Mouse (Mus musculus) limb, embryonic 11.5 days (tissue): ENCODE measurements at regions not wholly inside any gene's neighbourhood (a gene's known extent, or its start where the extent isn't known, plus 50 kb on each side); places are given as distances from the start of the nearest gene placed in this dataset.

Source experiments
- ATAC-seq: fragments of 200-750 bp; cut with Nextera tagmentation; 2 replicates; pipeline ENCODE4 v1.8.0; 2017; ENCODE audit warnings: low read depth; ENCODE audit not compliant: insufficient number of reproducible peaks, low FRiP score, low TSS enrichment
- DNase-seq: peaks from one replicate; pipeline ENCODE4 v3.0.0-alpha.2; 2015; ENCODE audit warnings: low spot score
- H3K27ac ChIP-seq: fragments of 300-500 bp; sonication (generic); replicated peaks from 2 replicates; pipeline ENCODE4 v1.5.1; 2014; ENCODE audit warnings: low read depth, mild to moderate bottlenecking, low read length
- H3K27me3 ChIP-seq: fragments of 300-500 bp; sonication (generic); 2 replicates; pipeline ENCODE4 v1.6.1; 2014; ENCODE audit warnings: mild to moderate bottlenecking, low read length, mixed read lengths; ENCODE audit not compliant: control insufficient read depth, insufficient read depth
- H3K36me3 ChIP-seq: fragments of 300-500 bp; sonication (generic); 2 replicates; pipeline ENCODE4 v1.6.1; 2014; ENCODE audit warnings: mild to moderate bottlenecking, low read length, moderate library complexity, mixed read lengths; ENCODE audit not compliant: control insufficient read depth, insufficient read depth
- H3K4me1 ChIP-seq: fragments of 300-500 bp; sonication (generic); 2 replicates; pipeline ENCODE4 v1.6.1; 2014; ENCODE audit warnings: low read length, mixed read lengths; ENCODE audit not compliant: control insufficient read depth, insufficient read depth
- H3K4me2 ChIP-seq: fragments of 300-500 bp; sonication (generic); 2 replicates; pipeline ENCODE4 v1.6.1; 2014; ENCODE audit warnings: low read depth, mild to moderate bottlenecking, moderate library complexity; ENCODE audit not compliant: severe bottlenecking
- H3K4me3 ChIP-seq: fragments of 300-500 bp; sonication (generic); 2 replicates; pipeline ENCODE4 v1.5.1; 2014; ENCODE audit warnings: low read depth, low read length
- H3K9ac ChIP-seq: fragments of 300-500 bp; sonication (generic); 2 replicates; pipeline ENCODE4 v1.6.1; 2014; ENCODE audit warnings: mild to moderate bottlenecking, low read length
- H3K9me3 ChIP-seq: fragments of 300-500 bp; sonication (generic); 2 replicates; pipeline ENCODE4 v1.6.1; 2016; ENCODE audit warnings: low read length; ENCODE audit not compliant: control insufficient read depth
- WGBS: fragments of 180-500 bp; shearing (Covaris S2); extraction: QIAGEN DNeasy Blood & Tissue Kit; methylation state at CpG from one replicate; pipeline ENCODE4 v1.1.7; 2014; 5-methylcytosine and 5-hydroxymethylcytosine counted together

DNA sequence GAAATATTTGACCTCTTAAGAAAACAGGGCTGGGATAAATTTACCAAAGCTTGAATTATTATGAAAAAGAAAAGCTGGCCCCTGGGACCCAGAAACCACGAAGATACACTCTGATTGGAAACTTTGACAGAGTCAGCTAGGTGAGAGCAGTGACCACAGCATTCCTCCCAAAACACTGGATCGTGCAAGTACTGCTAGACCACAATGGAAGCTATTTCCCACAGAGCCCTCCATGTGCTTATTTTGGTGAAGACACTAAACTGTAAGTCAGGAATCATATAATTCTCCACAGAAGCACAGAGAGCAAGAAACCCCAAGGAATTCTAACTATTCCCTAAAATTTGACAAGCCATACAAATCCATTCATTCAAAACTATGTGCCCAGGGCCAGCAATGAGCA, 243.6 kb upstream of the Mad2l1 start:
- Histone ChIP-seq H3K9me3 (no peaks in the 10 kb centered on the region), H3K36me3 (no peaks in the 10 kb centered on the region), H3K27me3 (no peaks in the 10 kb centered on the region), H3K9ac (no peak overlapping the region), H3K4me2 (no peak overlapping the region), H3K4me3 (no peak overlapping the region), H3K27ac (no peak overlapping the region), H3K4me1 (no peaks in the 10 kb centered on the region)
- DNase-seq (no peak), ATAC-seq (no peak)
- 82% methylated on average over 2 of the region's 2 CpGs for WGBS

DNA sequence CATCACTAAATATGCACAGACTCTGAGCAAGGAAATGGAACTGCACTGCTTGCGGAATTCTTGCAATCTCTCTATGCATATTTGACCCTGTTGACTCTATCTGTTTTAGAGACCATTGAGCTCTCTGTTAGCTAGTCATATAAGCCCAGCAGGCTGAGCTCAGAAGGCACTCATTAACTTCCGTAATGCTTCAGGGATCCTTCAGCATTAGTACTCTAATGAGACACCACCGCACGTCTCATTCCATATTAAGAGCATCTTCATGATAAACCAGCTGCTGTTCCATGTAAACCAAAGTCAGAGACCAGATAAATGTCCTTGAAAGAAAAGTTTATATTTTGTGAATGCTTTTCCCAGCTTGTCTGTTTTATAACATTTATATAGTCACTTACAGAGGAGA, 237.1 kb upstream of the Mad2l1 start:
- no peak overlapping the region for H3K4me3 ChIP-seq
- DNase-seq, result no peak
- H3K36me3 ChIP-seq, result no peaks in the 10 kb centered on the region
- no peak overlapping the region for H3K27ac ChIP-seq
- H3K9me3 ChIP-seq, result no peaks in the 10 kb centered on the region
- H3K9ac ChIP-seq, result no peak overlapping the region
- H3K4me2 ChIP-seq, result no peak overlapping the region
- H3K4me1 ChIP-seq, result no peaks in the 10 kb centered on the region
- no peaks in the 10 kb centered on the region for H3K27me3 ChIP-seq
- no peak for ATAC-seq
- WGBS, result 89% methylated on average over 4 of the region's 4 CpGs

DNA sequence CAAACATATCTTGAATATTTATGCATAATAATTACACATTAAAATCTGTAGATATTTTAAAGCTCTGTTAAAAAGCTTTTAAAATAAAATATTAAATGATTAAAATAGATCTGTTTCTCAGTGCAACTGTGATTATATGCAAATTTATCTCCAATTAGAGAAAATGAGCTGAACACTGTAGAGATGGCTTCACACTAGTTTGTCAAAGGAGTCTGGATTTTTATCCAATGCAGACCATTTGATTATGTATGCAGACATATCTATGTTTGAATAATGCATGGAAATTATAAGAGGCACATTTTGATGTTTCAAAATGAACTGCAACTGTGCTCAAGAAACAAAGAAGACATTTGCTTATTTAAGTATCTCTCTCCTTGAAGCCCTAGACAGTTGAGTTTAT, 235.0 kb upstream of the Mad2l1 start:
- no peaks in the 10 kb centered on the region for H3K4me1 ChIP-seq
- H3K27ac ChIP-seq, result no peak overlapping the region
- H3K9me3 ChIP-seq, result no peaks in the 10 kb centered on the region
- ATAC-seq, result no peak
- no peaks in the 10 kb centered on the region for H3K36me3 ChIP-seq
- H3K4me2 ChIP-seq, result no peak overlapping the region
- no peak overlapping the region for H3K4me3 ChIP-seq
- DNase-seq, result no peak
- no peak overlapping the region for H3K9ac ChIP-seq
- H3K27me3 ChIP-seq, result no peaks in the 10 kb centered on the region

DNA sequence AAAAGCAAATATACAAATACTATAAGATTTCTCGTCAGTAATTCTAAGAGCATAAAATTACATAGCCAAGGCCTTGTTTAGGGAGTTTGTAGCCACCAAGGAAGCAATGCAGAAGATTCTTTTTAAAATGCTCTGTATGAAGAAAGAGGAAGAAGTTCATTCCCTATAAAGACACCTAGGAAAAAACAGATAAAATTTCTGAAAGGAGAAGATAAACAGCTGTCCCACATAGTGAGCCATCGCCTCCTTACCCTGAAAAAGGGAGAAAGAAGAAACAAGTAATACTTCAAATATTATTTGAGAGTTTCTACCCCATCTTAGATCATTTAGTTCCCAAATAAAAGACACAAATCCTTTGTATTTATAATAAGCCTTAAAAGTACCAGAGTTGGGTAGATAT, 190.3 kb upstream of the Mad2l1 start:
- DNase-seq (no peak), ATAC-seq (no peak)
- Histone ChIP-seq H3K4me1 (no peaks in the 10 kb centered on the region), H3K4me3 (no peak overlapping the region), H3K27me3 (no peaks in the 10 kb centered on the region), H3K9me3 (no peaks in the 10 kb centered on the region), H3K9ac (no peak overlapping the region), H3K27ac (no peak overlapping the region), H3K4me2 (no peak overlapping the region), H3K36me3 (no peaks in the 10 kb centered on the region)
- 96% methylated on average over 2 of the region's 2 CpGs for WGBS

DNA sequence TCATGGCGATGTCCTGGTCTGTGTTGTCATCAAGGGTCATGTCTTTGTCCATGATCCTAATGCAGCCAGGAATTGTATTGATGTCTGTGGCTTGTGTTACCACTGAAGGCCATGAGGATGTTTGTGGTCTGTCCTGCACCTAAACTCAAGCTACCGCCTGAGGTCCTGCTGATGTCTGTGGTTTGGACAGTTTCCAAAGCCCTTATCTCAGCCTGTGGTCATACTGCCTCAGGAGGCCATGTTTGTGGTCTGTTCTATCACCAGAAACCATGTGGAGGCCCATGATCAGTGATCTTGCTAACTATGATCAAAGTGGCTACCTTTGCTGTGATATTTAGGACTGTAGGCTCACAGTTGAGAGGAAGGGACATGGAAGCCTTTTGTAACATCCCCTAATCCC, 187.8 kb upstream of the Mad2l1 start:
- DNase-seq (no peak), ATAC-seq (no peak)
- no peaks in the 10 kb centered on the region for H3K9me3 ChIP-seq
- H3K36me3 ChIP-seq, result no peaks in the 10 kb centered on the region
- H3K27ac ChIP-seq, result no peak overlapping the region
- WGBS, result 91% methylated on average over 2 of the region's 2 CpGs
- no peaks in the 10 kb centered on the region for H3K27me3 ChIP-seq
- no peak overlapping the region for H3K4me2 ChIP-seq
- no peaks in the 10 kb centered on the region for H3K4me1 ChIP-seq
- H3K9ac ChIP-seq, result no peak overlapping the region
- no peak overlapping the region for H3K4me3 ChIP-seq

DNA sequence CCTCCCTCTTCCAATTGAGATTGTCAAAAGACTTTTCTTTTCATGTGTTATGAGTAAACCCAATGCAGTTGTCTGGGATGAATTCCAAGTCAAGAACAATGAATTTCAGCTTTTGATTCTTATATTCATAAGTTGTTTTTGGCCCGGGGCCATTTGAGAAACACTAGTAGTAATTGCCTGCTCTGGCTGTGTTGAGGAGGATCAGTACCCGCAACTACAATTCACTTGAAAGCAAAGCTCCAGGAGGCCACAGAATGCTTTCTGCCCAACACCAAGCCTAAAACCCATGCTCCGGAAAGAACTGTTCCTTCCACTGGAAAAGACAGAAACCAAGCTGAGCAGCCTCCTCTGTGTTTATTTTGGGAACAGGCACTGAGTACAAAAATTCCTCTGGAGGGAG, 174.1 kb upstream of the Mad2l1 start:
- no peak overlapping the region for H3K4me2 ChIP-seq
- no peaks in the 10 kb centered on the region for H3K27me3 ChIP-seq
- H3K9ac ChIP-seq, result no peak overlapping the region
- DNase-seq (no peak), ATAC-seq (no peak)
- no peaks in the 10 kb centered on the region for H3K4me1 ChIP-seq
- H3K36me3 ChIP-seq, result no peaks in the 10 kb centered on the region
- 90% methylated on average over 3 of the region's 3 CpGs for WGBS
- no peak overlapping the region for H3K4me3 ChIP-seq
- H3K27ac ChIP-seq, result no peak overlapping the region
- no peaks in the 10 kb centered on the region for H3K9me3 ChIP-seq

DNA sequence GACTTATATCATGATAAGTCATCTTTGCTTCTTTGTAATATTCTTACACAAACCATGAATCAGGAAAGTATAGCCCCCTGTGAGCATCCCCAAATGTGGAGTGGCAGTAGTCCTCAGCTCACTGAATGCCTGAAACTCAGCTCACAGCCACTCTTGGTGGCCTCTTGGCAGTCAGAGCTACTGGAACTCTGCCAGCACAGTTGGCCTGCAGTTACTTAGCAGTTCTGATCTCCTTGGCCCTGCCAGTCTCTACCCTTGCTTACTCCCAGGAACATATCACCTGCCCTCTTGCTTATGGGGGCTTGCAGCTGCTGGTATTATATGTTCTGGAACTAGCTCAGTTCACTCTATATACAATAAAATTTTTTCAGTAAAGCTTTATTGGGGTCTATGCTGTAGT, 167.9 kb upstream of the Mad2l1 start:
- no peaks in the 10 kb centered on the region for H3K4me1 ChIP-seq
- no peak overlapping the region for H3K27ac ChIP-seq
- no peaks in the 10 kb centered on the region for H3K9me3 ChIP-seq
- no peak for DNase-seq
- H3K27me3 ChIP-seq, result no peaks in the 10 kb centered on the region
- no peak overlapping the region for H3K4me2 ChIP-seq
- no peak for ATAC-seq
- no peak overlapping the region for H3K4me3 ChIP-seq
- H3K9ac ChIP-seq, result no peak overlapping the region
- no peaks in the 10 kb centered on the region for H3K36me3 ChIP-seq

DNA sequence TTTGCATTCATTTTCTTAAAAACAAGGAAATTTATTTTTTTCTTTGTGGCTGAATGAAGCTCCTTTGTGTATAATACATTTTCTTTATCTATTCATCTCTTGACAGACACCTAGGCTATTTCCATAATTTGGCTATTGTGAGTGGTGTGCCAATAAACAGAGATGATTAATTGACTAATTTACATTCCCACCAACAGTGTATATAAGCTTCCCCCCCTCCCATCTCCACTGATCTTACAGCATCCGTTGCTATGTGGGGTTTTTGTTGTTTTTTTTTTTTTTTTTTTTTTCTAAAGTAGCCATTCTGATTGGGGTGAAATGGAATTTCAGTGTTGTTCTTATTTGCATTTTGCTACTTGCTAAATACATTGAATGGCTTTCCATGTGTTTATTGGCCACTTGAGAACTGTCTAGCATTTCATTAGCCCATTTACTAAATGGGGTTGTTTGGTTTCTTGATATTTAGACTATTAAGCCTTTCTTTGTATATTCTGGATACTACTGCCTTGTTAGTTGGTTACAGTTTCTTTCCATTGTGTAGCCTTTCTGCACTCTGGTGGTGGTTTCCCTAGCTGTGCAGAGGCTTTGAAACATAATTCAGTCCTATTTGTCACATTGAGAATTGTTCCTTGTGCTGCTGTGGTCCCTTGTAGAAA, 153.8 kb upstream of the Mad2l1 start:
- ATAC-seq (no peak), DNase-seq (no peak)
- Histone ChIP-seq H3K27ac (no peak overlapping the region), H3K9ac (no peak overlapping the region), H3K4me2 (no peak overlapping the region), H3K9me3 (no peaks in the 10 kb centered on the region), H3K27me3 (no peaks in the 10 kb centered on the region), H3K36me3 (no peaks in the 10 kb centered on the region), H3K4me3 (no peak overlapping the region), H3K4me1 (no peaks in the 10 kb centered on the region)
- WGBS, result 70% methylated on average over 1 of the region's 1 CpGs

DNA sequence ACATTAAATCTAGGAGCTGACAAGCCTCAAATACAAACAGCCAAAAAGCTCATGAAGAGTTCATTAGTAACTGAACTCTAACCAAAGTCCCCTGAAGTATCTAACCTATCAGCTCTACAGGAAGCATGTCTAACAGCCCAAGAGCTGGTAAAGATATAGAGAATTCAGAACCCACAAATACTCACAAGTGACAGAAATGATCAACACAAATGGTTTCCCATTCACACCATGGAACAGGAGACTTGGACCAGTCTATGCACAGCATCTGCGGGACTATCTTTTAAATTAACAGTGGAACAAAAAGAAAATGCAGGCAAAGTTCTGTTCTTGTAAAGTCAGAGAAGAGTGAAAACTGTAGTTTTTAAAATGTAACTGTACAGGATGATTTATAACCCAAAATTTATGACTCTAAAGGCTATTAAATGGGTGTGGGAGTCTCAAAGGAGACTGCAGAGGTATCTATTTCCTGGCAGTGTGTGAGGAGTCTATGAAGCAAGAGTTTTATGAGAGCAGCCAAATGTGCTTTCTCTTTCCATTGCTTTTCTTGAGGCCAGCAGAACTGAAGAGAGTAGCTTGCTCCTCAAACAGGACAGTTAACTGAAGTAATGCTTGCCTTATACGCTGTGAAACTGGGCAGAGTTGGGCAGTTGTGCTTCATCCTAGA, 152.7 kb upstream of the Mad2l1 start:
- no peak overlapping the region for H3K27ac ChIP-seq
- 94% methylated on average over 2 of the region's 2 CpGs for WGBS

More for the DNA sequence above, 152.7 kb upstream of the Mad2l1 start:
- no peak overlapping the region for H3K4me3 ChIP-seq
- ATAC-seq (no peak), DNase-seq (no peak)
- no peaks in the 10 kb centered on the region for H3K36me3 ChIP-seq
- H3K4me1 ChIP-seq, result no peaks in the 10 kb centered on the region
- H3K4me2 ChIP-seq, result no peak overlapping the region
- no peaks in the 10 kb centered on the region for H3K27me3 ChIP-seq
- H3K9me3 ChIP-seq, result no peaks in the 10 kb centered on the region
- no peak overlapping the region for H3K9ac ChIP-seq
